Mouse (Mus musculus): Measurements from ENCODE around the gene Gm5089.

Gene Gm5089

DNA sequence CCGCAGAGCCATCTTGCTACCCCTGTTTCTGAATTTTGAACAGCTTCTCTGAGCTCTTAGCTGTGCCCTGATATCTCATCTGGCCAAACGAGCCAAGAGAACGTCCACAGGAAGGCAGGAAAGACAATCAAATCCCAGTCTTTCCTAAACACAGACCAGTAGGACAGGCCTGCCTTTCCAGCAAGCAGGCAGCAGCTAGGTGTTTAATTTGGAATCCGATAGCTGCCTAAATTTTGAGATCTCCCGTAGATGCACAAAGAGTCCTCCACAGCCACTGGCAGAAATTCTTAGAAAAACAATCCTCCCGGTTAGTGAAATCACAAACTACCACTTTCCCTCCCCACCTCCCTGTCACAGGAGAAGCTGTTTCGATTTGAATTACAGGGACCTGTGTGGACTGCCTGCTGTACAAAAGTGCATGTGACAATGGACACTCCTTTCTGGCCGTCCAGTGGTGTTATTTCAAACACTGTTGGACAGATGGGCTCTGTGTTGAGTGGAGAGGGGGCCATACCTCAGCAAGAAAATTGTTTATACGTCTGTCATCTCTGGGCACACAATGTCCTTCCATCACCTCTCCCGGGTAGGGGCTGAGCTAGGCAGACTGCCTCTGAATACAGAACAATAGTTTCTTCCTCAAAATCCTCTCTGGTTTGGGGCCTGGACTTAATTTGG, 24.2 kb downstream of the Gm5089 start:
- DNase-seq (ENCODE audit: low spot score in 2 of 2) = no peak

DNA sequence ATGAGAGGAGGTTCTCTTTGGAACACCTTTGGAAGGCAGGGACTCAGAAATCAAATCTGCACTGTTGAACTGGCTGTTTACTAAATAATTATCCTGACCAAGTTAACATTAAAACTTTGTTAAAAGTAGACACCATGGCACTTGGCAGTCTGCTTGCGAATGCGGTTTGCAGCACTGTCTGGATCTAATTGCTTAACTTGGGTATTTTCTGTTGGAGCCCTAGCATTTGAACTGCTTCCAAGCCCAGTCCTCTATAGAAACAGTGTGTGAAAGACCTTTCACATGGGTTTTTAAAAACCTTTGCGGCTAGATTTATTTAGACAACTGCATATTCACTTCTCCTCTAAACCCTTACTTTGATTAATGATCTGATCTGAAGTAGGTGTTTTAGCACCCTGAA, 26.5 kb downstream of the Gm5089 start:
- DNase-seq (ENCODE audit: low spot score in 2 of 2) = no peak

DNA sequence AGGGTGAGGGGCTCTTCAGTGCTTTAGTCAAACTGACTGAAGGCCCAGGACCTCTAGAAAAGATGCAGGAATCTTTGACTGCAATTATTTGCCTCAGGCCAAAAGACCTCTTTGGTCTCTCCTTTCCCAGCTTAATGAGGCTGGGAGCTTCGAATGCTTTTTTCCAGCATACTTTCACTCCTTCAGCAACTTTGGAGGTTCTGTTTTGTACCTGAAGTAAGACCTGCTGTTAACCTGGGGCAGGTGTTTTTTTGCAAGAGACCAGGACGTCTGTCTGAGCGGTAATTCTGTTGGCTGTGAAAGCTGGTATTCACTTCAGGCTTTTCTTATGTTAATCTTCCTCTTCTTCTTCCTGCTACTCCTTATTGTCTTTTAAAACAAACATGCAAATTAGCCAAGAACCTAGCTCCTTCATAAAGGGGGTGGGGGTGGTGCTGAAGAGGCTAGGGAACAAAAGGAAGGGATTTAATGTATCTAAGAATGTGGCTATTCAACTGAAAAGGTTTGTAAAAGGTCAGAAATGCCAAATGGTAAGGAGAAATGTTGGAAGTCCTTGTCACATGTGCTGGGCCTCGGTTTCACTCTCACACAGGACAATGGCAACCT, 34.6 kb downstream of the Gm5089 start:
- DNase-seq (ENCODE audit: low spot score in 2 of 2) = no peak

DNA sequence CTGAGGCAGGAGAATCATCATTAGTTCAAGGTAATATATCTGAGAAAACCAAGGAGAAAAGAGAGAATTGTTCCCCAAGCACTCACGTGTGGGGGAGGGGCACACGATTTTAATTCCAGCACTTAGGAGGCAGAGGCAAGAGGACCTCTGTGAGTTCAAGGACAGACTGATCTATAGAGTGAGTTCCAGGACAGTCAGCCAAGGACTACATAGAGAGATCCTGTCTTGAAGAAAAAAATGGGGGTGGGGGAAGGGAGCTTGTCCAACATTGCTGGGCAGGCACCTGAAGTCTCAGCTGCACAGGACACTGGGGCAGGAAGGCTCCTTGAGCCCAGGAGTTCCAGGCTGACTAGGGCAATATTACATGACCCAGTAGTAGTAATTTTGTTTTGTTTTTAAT, 36.1 kb downstream of the Gm5089 start:
- no peak for DNase-seq (ENCODE audit: low spot score in 2 of 2)

DNA sequence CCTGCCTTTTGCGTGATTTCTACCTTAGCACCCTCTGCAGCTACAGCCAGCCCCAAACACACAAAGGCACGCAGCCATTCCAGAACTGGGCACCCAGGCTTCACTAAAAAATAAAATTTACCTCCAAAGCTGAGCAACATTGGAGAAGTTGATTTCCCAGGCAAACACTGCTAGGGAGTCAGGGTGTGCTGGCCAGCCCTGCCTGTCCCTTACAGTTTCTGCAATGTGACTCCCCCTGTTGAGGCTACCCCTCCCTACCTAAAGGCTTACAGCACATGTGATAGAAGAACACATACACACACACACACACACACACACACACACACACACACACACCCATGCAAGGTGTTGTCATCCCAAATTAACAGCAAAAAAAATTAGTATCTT, 37.4 kb downstream of the Gm5089 start:
- DNase-seq (ENCODE audit: low spot score in 2 of 2) = no peak

DNA sequence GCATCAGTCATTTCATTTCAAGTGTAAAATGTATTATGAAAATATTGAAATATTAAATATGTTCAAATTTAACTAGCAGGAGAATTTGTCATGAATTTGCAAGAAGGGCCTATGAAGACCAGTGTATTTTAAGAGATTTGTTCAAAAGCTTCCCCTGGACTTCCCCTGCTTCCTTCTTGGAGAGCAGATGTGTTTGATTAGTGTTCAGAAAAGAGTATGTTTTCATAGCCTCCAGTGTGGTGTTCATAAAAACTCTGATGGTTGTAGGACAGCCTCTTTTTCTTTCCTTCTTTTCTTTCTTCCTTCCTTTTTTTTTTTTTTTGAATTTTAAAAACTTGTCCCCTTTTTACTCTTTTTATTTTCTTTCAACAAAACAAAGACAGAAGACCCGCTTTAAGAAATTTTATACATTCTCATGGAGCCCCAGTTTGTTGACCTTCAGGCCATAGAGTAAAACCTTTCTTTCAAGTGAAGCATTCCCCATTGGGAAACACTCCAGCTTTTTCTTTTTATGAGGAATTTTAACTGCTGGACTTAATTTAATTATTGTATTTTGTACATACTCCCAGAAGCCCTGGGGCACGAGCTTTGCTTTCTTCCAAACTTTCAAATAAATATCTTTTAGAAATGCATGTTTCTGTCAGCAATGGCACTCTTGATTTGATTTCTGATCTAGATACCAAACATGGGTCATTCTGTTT, 37.9 kb downstream of the Gm5089 start:
- no peak for DNase-seq (ENCODE audit: low spot score in 2 of 2)

DNA sequence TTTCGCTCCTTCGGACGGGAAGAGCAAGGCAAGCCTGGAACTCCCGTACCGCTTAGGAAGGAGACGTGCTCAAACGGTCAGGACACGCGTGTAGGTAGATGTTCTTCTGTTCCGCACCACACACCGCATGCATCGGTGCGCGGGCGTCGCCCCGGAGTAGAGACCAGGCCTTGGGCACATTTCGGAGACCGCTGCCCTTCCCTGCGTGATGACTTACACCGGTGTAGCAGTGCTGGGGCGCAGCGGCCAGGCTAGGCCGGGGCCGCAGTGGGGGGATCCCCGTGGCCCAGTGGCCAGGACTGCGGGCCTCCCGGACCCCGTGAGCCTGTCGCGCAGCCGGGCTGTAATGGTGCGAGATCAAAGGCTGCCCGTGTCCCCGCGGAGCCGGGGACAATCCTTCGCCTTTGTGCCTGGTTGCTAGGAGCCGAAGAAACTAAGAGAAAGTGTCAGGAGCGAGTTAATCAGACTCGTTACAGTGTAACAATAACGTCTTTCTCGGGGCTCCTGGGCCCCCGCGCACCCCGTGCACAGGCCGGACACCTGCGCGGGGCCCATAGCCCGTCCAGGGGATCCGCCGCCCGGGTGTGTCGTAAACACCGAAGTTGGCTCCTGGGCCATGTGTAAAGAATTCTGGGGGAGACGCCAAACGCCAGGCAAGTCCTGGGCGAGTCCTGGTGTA, 44.2 kb downstream of the Gm5089 start:
- no peak for DNase-seq (ENCODE audit: low spot score in 2 of 2)

DNA sequence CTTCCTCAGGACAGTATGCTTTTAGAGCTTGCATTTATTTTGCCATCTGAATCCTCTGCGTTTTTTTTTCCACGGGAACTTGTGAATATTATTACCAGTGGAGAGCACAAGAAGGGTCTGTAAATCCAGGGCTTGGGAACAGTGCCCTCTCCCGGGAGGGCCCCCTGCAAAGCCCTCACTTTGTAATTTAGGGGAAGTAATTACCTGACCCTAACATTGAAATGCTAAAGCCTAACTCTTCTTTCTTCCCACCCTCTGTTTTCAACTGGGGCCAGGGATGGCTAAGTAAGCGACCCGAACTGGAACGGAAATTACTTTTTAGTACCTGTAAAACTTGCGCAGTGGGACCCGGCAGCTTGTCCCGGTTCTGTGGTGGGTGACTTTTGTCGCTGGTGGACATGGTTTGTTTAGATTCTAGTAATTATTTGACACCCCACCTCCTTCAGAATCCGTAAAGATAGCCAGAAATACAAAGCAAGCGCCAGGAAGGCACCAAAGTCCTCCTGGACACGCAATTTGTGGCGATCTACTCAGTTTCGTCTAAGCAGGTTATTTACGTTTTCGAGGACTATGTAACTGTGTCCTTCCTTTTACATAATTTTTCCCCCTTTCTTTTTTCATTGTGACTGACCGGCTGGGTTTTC, 44.9 kb downstream of the Gm5089 start:
- DNase-seq (ENCODE audit: low spot score in 2 of 2) = no peak

DNA sequence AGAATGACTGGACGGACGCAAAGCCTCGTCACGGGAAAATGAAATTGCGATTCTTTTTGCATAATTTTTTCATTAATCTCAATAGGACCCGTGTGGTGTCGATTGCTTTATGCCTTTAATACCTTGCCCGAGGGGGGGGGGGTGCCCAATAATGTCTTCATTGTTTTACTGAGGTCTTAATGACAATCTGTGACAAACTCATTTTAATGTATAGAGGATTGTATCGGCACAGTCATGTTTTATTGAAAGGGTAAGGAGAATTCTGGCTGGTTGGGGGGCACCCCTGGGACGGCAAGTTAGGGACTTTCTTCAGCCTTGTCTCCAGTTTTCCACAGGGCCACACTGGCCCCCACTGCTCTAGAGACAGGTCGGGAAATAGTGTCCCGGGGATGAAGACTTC, 45.7 kb downstream of the Gm5089 start:
- DNase-seq (ENCODE audit: low spot score in 2 of 2) = no peak

DNA sequence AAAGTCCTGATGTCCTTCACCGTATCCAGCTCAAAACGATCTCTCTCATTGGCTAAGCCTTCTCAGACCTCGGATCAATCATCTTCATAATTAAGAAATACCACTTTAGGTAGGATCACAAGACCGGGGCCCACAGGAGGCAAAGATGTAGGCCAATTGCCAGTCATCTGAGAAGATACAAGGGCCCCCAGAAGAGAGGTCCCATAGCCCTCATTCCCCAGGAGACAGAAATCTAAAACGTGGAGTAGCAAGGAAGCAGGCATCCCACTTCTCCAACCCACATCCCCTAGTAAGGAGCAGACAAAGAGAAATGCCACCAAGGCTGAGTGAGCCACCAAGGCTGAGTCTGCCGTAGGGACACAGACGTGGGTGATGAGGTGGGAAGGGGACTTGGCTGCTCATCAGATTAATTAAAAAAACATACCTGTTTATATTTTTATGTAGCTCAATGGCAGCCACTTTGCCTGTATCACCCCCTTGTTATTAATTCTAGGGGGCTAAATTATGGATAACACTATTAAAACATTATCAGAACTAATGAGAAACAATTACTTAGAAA, 46.2 kb downstream of the Gm5089 start:
- DNase-seq (ENCODE audit: low spot score in 2 of 2) = no peak

DNA sequence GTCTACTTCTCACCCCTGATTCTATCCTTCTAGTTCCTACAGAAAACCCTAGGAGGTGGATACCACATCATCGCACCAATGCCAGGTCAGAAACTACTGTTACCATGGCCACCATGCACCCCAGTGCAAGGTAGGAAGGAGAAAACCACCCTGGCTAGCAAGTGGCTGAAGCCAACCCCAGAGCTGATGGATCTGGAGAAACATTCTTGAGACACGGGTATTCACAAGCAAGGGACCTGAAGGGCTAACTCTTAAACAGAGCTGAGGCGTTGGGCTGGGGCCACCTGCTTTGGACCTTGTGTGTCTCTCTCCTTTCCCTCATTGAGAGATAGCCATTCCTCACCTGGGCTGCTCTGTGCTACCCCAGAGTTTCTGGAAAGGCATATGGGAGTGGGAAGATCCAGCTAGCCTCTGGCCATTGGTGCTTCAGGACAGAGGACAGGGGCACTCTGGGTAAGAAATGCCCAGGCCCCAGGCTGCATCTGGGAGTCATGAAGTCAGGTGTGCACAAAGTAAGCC, 47.4 kb downstream of the Gm5089 start:
- no peak for DNase-seq (ENCODE audit: low spot score in 2 of 2)

DNA sequence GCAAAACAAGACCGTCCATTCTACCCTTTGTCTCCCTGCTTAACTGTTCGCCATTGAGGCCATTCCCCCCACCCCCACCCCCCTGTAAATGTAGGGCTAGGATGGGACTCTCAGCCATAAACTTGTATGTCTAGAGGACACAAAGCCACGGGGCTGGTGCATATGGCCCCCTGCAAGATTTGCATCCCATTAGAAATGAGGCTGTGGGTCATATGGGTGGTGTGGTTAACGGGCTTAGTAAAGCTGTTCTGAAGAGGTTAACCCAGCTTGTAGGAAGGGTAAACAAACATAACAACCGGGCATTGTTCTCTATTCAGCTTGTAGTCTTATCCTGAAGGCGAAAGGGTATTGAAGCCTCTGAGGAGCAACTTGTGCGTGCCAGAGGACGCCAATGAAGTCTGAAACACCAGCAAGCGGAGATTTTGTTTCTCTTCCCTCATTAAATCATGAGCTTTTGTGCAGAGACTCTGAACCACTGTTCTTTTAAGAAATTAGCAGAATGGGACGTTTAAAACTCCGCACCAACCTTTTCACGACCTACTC, 48.1 kb downstream of the Gm5089 start:
- DNase-seq (ENCODE audit: low spot score in 2 of 2) = no peak

DNA sequence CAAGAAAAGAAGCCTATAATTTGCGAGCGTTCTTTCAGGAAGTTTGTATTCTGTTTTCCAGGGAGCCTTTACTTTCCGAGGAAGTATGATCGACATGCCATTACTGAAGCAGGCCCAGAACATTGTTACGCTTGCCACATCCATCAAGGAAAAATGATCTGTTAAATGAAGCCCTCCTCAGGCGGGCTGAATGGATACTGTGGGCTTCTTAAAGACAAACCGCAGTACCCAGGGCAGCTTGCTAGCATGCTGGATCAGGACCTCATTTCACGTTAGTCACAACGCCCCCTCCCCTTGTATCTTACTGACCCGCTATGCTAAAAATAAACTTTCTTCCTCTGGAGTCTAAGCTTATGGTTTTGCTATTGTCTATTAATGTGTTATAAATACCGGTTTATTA, 49.0 kb downstream of the Gm5089 start:
- DNase-seq (ENCODE audit: low spot score in 2 of 2) = no peak

DNA sequence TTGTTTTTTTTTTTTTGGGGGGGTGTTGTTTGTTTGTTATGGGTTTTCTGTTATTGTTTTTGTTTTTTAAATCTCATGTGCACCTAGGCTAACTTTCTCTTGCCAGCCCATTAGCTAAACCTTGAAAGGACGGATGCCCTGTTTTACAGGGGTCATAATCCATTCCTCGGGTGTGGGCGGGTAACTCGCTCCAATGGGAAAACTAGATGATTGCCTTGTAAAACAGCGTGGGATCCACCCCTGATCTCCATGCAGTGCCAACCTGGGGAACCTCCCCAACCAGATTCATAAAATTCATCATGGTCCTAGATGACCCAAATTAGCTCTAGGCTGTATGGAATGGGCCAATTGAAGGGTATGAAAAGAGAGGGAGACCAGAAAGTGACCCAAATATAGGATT, 51.0 kb downstream of the Gm5089 start:
- DNase-seq (ENCODE audit: low spot score in 2 of 2) = no peak

DNA sequence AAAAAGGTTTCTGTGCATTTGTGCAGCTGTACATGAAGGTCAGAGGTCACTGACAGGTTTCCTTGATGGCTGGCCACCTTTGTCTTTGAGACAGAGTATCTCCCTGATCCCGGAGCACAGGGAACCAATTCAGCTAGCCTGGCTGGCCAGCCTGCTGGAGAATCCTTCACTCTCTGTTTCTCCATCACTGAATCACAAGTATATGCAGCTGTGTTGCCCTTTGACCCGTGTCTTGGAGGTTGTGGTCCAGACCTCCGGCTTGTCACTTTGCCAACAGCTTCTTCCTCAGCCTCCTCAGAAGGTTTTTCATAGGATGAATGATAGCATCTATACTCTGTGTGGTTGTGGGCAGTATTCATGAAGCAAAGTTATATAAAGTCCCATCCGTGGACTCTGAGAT, 52.2 kb downstream of the Gm5089 start:
- no peak for DNase-seq (ENCODE audit: low spot score in 2 of 2)

DNA sequence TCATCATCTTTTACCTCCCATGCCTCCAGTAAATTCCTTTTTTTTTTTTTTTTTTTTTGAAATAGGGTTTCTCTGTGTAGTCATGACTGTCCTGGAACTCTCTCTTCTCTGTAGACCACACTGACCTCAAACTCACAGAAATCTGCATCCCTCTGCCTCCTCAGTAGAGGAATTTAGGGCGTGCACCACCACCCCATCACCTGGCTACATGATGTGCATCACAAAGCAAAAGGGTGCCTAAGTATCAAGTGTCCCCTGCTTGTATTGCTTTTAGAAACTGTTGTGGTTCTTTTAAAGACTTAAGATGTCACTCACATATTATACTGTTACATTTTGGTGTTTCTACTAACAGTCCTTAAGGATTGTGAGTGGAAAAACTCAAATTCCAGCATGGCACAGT, 57.8 kb downstream of the Gm5089 start:
- DNase-seq (ENCODE audit: low spot score in 2 of 2) = no peak

DNA sequence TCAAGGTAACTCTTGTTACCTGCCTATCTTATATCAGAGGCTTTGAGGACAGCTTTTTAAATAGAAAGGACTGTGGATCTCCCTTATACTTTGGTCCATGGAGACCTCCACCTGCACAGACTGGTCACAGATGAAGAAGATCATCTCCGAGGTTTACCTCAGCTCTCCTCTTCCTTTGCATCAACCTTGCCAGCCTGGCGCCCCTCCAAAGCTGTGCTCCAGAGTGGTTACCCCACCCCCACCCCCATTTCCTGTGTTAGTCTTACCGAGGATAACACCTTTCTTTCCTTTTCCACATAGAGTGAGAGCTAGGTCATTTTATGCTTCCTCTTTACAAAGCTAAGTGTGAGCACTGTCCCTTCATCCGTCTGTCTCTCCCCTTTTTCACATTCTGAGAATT, 60.0 kb downstream of the Gm5089 start:
- no peak for DNase-seq (ENCODE audit: low spot score in 2 of 2)

DNA sequence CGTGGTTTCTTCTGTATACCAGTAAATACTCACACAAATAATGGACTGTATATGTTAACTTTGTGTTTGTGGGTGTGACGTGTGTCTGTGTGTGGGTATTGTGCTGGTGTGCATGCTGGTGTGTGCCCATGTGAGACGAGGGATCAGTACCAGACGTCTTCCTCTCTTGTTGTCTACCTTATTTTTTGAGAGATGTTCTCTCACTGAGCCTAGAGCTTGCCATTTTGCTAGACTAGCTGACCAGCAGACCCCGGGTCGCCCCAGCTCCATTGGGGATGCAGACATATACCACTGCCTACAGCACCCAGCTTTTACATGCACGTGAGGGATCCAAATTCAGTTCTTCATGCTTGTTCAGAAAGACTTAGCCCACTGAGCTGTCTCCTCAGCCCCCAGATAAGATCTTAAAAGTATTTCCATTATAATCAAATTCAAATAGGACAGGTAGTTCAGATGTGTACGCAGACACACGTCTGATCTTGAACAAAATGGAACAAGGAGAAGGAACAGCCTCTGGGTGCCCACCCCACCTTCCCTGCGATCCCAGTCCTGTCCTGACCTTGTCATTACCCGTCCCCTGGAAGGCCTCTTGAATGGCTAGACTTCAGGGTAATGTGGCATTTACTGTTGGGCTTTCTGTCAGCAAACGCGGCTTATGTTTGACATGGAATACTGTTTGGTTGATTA, 61.1 kb downstream of the Gm5089 start:
- DNase-seq (ENCODE audit: low spot score in 2 of 2) = no peak

DNA sequence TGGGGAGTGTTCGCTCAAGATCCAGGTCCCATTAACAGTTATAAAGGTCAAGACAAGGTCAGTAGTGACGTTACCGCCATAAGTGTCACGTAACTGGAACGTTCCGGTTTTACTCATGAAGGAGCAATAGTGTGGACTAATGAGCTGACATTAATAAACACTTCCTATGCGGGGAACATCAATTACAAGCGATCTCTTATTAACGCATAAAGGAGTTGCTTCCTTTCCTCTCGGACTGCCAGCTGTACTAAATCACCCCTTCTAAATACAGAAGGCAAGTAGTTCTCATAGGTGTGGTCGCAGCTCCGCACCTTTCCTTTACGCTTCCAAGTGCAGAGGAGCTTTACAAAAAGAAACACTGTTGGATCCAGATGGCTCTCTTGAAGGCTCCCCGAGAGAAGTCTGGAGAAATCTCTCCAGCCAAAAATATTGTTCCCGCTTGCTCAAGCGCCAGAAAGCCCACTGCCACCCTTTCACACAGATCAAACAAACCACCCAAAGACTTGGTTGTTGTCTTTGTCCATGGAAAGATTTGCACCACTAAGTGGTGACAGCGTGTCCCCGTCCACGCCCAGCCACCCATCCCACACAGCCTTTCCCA, 62.4 kb downstream of the Gm5089 start:
- DNase-seq (ENCODE audit: low spot score in 2 of 2) = no peak

DNA sequence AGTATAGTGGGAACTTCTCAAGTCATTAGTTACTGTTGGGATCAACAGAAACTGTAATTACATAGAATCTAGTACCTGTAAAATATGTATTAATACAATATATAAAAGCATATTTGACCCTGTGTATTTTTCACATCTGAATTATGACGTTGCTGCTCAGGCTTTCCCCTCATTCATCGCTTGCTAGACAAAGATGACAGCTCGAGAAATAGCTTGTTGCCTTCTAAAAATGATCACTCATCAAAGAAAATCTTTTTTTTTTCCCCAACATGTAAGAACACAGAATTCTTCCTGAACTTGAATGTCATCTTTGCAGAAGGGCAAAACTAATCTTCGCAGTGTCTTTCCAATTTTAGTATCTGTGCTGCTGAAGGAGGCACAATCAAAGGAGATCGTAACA, 63.1 kb downstream of the Gm5089 start:
- DNase-seq (ENCODE audit: low spot score in 2 of 2) = no peak

Data from spleen, postnatal 4 days (tissue).